Mouse (Mus musculus): Measurements from ENCODE around the gene P2rx2. TPM values are rescaled to one million over a fixed set of nuclear protein-coding genes. Genes with fewer than 3 reads are reported as not detected.

P2rx2 gene
- polyA plus RNA-seq, 1 experiment from 2014 or later, result 2.4 TPM

DNA sequence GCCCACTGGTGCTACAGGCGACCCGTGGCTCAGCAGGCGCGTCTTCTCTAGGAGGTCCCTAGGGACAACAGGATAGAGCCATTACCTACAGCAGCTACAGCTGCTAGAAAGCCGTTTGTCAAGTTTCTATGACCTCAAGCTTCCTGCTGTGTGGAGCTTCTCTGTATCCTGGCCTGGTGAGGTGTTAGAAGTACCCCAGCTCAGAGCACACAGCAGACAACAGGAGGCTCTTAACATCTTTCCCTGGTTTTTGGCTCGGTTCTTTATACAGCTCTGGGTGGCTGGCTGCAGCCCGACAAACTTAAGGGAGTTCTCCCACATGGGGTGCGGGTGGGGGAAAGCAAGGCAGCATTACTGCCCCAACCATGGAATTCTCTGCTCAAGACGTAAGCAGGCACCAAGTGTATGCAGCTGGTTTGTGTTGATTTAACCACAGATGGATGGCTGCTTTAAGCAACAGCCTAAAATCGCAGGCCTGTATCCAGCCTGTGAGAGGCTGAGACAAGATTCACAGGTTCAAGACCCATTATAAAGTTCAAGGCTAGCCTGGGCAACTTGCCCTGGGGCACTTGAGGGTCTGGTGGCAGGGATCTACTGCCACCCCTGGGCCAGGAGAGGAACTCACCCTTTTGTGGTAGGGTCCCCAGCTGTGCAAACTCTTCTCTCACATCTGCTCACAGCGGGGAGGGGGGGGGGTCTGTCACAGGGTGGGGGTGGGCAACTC, 21.0 kb upstream of the P2rx2 start:
- H3K27ac ChIP-seq, result 0 out of 2 replicates have a peak overlapping the region, but pooled peaks have one; percentile 10
- H3K36me3 ChIP-seq, result peaks cover 40% of the 10 kb centered on the region
- H3K9ac ChIP-seq, result peak overlapping the region; percentile 56
- H3K4me1 ChIP-seq, result peaks cover 12% of the 10 kb centered on the region
- WGBS, result 30% methylated on average over 11 of the region's 11 CpGs
- H3K27me3 ChIP-seq (replicated peaks), result peaks cover 6% of the 10 kb centered on the region; the same call in 1 of the 2 replicates
- ATAC-seq (ENCODE audit: low FRiP score, low read depth), result peak; percentile 38
- no peaks in the 10 kb centered on the region for H3K9me3 ChIP-seq
- H3K4me3 ChIP-seq, result peak overlapping the region; percentile 41; the same call in 1 of the 2 replicates
- peak overlapping the region; percentile 85 for H3K4me2 ChIP-seq (replicated peaks)

DNA sequence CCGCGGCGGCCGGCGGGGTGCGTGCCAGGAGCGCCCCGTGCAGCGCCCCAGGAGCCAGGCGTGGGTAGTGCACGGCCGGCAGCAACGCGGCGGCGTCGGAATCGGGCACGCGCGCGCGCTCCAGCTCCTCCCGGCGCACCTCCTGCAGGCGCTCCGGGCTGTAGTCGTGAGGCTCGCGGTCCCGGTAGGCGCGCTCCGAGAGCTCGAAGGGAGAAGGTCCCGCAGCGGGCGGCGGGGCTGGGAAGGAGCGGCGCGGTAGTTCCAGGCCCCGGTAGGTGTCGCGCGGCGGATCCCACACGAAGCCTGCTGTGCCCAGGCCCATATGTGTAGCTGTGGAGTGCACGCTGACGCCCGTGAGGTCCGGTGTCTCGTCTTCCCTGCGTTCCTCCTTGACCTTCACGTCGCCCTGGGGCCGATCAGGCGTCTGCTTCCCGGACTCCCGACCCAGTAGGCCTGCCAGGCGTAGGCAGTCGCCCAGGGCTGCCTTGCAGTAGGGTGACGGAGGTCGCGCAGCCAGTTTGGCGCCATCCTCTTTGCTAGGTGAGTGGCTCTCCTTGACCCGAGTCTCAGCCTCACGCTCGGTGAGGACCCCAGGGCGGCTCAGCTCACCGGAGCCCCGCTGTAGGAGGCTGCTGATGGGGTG, 20.3 kb upstream of the P2rx2 start:
- Histone ChIP-seq H3K4me1 (peaks cover 12% of the 10 kb centered on the region), H3K4me2 (replicated peaks) (peak overlapping the region; percentile 85), H3K9me3 (no peaks in the 10 kb centered on the region), H3K36me3 (peaks cover 34% of the 10 kb centered on the region), H3K4me3 (peak overlapping the region; percentile 41), H3K27ac (0 out of 2 replicates have a peak overlapping the region, but pooled peaks have one; percentile 10), H3K9ac (peak overlapping the region; percentile 56), H3K27me3 (replicated peaks) (peaks cover 6% of the 10 kb centered on the region; the same call in 1 of the 2 replicates)
- peak; percentile 80 for ATAC-seq (ENCODE audit: low FRiP score, low read depth)
- 2% methylated on average over 72 of the region's 72 CpGs for WGBS

DNA sequence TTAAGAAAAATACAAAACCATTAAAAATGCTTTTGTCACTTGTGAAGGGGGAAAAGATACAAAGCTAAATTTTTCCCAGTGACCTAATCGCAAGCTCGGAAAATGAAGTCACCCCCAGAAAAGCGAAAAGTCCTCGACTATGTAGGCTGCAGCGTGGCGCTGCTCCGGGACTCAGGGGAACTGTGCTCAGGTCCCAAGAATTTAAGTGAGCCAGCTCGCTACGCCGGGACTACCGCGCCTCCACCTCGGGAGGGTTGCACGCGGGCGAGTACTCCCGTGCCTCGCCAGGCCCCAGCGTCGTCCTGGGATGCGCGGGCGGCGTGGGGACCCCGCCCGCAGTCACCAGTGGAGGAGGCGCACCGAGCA, 19.8 kb upstream of the P2rx2 start:
- peak overlapping the region; percentile 56 for H3K9ac ChIP-seq
- H3K4me3 ChIP-seq, result peak overlapping the region; percentile 41
- peaks cover 6% of the 10 kb centered on the region; the same call in 1 of the 2 replicates for H3K27me3 ChIP-seq (replicated peaks)
- peaks cover 12% of the 10 kb centered on the region for H3K4me1 ChIP-seq
- peaks cover 30% of the 10 kb centered on the region for H3K36me3 ChIP-seq
- WGBS, result under 1% methylated on average over 28 of the region's 28 CpGs
- no peak for ATAC-seq (ENCODE audit: low FRiP score, low read depth)
- H3K27ac ChIP-seq, result no peak overlapping the region
- no peaks in the 10 kb centered on the region for H3K9me3 ChIP-seq
- peak overlapping the region; percentile 85 for H3K4me2 ChIP-seq (replicated peaks)

GRCm38 (mm10) chr5:110361465-110361864, 18.5 kb upstream of the P2rx2 start:
- Histone ChIP-seq H3K9ac (no peak overlapping the region), H3K27me3 (replicated peaks) (peaks cover 6% of the 10 kb centered on the region; the same call in 1 of the 2 replicates), H3K9me3 (no peaks in the 10 kb centered on the region), H3K4me2 (replicated peaks) (no peak overlapping the region), H3K4me3 (no peak overlapping the region), H3K4me1 (peaks cover 12% of the 10 kb centered on the region), H3K36me3 (peaks cover 20% of the 10 kb centered on the region; the same call in 1 of the 2 replicates), H3K27ac (no peak overlapping the region)
- WGBS, result 87% methylated on average over 6 of the region's 6 CpGs
- no peak for ATAC-seq (ENCODE audit: low FRiP score, low read depth)

DNA sequence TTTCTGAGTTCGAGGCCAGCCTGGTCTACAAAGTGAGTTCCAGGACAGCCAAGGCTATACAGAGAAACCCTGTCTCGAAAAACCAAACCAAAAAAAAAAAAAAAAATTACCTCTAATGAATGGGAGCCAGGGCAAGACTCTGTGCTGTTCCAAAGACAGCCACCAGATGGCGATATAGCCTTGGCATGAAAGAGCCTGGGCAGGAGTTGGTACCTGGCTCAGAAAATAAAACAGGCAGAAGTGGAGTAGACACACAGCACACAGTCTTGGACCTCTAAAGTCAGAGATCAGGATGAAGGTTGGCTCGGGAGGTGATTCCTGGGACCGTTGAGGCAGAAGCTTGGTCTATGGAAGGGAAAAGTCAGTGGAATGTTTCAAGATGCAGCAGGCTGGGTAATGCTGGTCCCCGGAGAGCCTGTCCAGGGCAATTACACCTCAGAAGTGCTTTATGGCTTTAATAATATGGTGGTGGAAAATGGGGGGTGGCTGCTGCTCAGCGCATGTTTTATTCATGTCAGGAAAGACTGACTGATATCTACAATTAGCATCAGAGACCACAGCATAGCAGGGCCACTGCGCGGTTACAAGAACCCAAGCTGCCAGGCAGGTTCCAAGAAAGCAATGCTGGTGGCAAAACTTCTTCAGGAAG, 14.6 kb upstream of the P2rx2 start:
- 0 out of 2 replicates have a peak, but pooled peaks cover 6% of the 10 kb centered on the region for H3K27me3 ChIP-seq (replicated peaks)
- H3K4me2 ChIP-seq (replicated peaks), result no peak overlapping the region
- H3K36me3 ChIP-seq, result peaks cover 6% of the 10 kb centered on the region; the same call in 1 of the 2 replicates
- WGBS, result 27% methylated on average over 9 of the region's 9 CpGs
- ATAC-seq (ENCODE audit: low FRiP score, low read depth), result peak; percentile 53
- no peak overlapping the region for H3K9ac ChIP-seq
- H3K9me3 ChIP-seq, result no peaks in the 10 kb centered on the region
- H3K4me1 ChIP-seq, result no peaks in the 10 kb centered on the region
- H3K4me3 ChIP-seq, result no peak overlapping the region
- no peak overlapping the region for H3K27ac ChIP-seq

GRCm38 (mm10) chr5:110354716-110355115, 11.7 kb upstream of the P2rx2 start:
- 18% methylated on average over 7 of the region's 7 CpGs for WGBS
- H3K4me2 ChIP-seq (replicated peaks), result no peak overlapping the region

DNA sequence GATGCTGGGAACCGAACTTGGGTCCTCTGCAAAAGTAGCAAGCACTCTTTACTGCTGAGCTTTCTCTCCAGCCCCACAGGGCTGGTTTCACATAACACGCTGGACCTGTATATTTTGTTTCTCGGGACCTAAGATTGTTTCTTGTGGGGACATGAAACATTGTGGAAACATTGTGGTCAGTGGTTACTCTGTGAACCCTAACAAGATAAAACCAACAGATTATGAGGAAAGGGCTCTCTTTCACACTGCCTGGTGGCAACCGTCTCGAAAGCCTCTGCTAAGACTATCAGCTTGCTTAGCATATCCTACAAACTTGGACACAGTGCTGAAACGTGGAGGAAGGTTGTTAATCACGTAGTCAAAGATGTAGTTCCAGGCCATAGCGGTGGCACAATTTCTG, 4.0 kb upstream of the P2rx2 start:
- H3K9me3 ChIP-seq, result no peaks in the 10 kb centered on the region
- H3K36me3 ChIP-seq, result no peaks in the 10 kb centered on the region
- WGBS, result 86% methylated on average over 8 of the region's 8 CpGs
- ATAC-seq (ENCODE audit: low FRiP score, low read depth), result no peak
- H3K4me3 ChIP-seq, result no peak overlapping the region
- H3K4me2 ChIP-seq (replicated peaks), result no peak overlapping the region
- peaks cover 21% of the 10 kb centered on the region for H3K27me3 ChIP-seq (replicated peaks)
- peaks cover 10% of the 10 kb centered on the region for H3K4me1 ChIP-seq
- no peak overlapping the region for H3K9ac ChIP-seq
- H3K27ac ChIP-seq, result no peak overlapping the region

More at GRCm38 (mm10) chr5:110354716-110355115, 11.7 kb upstream of the P2rx2 start:
- Histone ChIP-seq H3K4me1 (no peaks in the 10 kb centered on the region), H3K4me3 (no peak overlapping the region), H3K36me3 (no peaks in the 10 kb centered on the region), H3K9me3 (no peaks in the 10 kb centered on the region), H3K27me3 (replicated peaks) (no peaks in the 10 kb centered on the region), H3K9ac (no peak overlapping the region), H3K27ac (no peak overlapping the region)
- no peak for ATAC-seq (ENCODE audit: low FRiP score, low read depth)

DNA sequence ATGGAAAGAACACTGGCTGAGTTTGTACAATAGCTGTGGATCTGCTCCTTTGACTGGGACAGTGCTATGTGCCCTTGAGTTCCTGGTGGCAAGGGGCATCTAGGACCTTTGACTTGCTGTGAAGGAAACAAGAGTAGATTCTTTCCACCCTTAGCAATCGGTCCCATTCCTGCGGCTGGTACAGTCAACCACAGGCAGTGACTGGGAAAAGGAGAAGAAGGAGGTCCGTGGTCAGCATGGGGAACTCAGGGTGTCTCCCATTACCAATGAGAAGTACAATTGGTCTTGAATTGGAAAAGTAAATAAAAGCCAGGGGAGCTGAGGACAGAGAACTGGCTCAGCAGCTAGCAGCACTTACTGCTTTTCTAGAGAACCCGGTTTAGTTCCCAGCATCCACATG, 2.5 kb upstream of the P2rx2 start:
- Histone ChIP-seq H3K27ac (no peak overlapping the region), H3K4me3 (no peak overlapping the region), H3K36me3 (no peaks in the 10 kb centered on the region), H3K4me2 (replicated peaks) (no peak overlapping the region), H3K9ac (no peak overlapping the region), H3K4me1 (peaks cover 10% of the 10 kb centered on the region), H3K9me3 (no peaks in the 10 kb centered on the region), H3K27me3 (replicated peaks) (peaks cover 30% of the 10 kb centered on the region)
- 78% methylated on average over 4 of the region's 4 CpGs for WGBS
- ATAC-seq (ENCODE audit: low FRiP score, low read depth), result no peak

DNA sequence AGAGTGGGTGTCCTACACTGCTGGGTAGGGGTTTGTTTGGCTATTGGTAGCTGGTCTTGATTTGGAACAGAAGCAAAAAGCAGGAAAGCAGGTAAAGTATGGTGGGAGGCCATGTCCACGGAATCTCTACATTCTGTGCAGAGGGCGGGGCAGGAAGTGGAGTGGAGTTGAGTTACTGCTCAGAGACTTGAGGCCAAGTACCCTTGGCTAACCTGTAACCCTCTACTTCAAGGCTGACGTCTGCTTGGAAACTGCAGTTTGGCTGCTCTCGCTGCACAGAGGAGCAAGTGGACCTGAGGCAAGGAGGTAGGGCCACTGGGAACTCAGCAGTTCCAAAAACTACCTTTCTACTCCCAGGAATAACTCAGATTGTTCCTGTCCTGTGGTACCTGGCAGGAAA, 1.5 kb upstream of the P2rx2 start, which contains the start of gene Lrcol1:
Gene Lrcol1, plus strand, starts transcription at position 207 of the 400 bp plus-strand sequence.
- no peak within 1 kb of the TSS for H3K4me3 ChIP-seq
- H3K27me3 ChIP-seq (replicated peaks), result peaks cover 30% of the 10 kb centered on the region
- ATAC-seq (ENCODE audit: low FRiP score, low read depth), result no peak
- WGBS, result 75% methylated on average over 4 of the region's 4 CpGs
- H3K9ac ChIP-seq, result no peak within 1 kb of the TSS
- H3K36me3 ChIP-seq, result no peaks in the 10 kb centered on the region
- H3K4me2 ChIP-seq (replicated peaks), result no peak within 1 kb of the TSS
- peaks cover 10% of the 10 kb centered on the region for H3K4me1 ChIP-seq
- no peak within 1 kb of the TSS for H3K27ac ChIP-seq
- H3K9me3 ChIP-seq, result no peaks in the 10 kb centered on the region

DNA sequence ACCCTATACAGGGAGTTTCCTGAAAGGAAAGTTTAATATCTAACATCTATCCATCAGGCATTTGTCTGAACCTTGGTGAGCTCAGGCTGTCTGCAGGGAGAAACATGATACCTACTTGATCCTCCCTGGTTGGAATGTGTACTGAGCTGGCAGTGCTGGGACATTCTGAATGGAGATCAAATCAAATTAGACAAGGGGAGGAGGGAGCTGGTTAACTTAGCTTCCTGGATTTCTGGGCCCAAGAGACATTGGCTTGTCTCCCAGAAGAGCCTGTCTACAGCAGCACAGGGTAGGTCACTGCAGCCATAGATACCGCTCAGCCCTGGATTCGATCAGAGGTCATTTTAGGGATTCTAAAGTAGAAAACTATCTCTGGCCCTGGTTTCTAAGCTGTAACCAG, 4.2 kb downstream of the P2rx2 start:
- WGBS, result 92% methylated on average over 2 of the region's 2 CpGs
- ATAC-seq (ENCODE audit: low FRiP score, low read depth), result no peak
- Histone ChIP-seq H3K9me3 (no peaks in the 10 kb centered on the region), H3K4me2 (replicated peaks) (no peak overlapping the region), H3K27me3 (replicated peaks) (peaks cover 23% of the 10 kb centered on the region), H3K4me3 (no peak overlapping the region), H3K27ac (no peak overlapping the region), H3K9ac (no peak overlapping the region), H3K36me3 (peaks cover 31% of the 10 kb centered on the region), H3K4me1 (peaks cover 10% of the 10 kb centered on the region)

- no peak overlapping the region for H3K27ac ChIP-seq
- H3K4me3 ChIP-seq, result no peak overlapping the region
- WGBS, result 88% methylated on average over 3 of the region's 3 CpGs
- H3K36me3 ChIP-seq, result peaks cover 63% of the 10 kb centered on the region
- H3K4me2 ChIP-seq (replicated peaks), result no peak overlapping the region
- no peak for ATAC-seq (ENCODE audit: low FRiP score, low read depth)
- no peaks in the 10 kb centered on the region for H3K9me3 ChIP-seq
- H3K27me3 ChIP-seq (replicated peaks), result no peaks in the 10 kb centered on the region
- H3K4me1 ChIP-seq, result no peaks in the 10 kb centered on the region
- H3K9ac ChIP-seq, result no peak overlapping the region
Observed at GRCm38 (mm10) chr5:110330508-110330907, 12.5 kb downstream of the P2rx2 start.

DNA sequence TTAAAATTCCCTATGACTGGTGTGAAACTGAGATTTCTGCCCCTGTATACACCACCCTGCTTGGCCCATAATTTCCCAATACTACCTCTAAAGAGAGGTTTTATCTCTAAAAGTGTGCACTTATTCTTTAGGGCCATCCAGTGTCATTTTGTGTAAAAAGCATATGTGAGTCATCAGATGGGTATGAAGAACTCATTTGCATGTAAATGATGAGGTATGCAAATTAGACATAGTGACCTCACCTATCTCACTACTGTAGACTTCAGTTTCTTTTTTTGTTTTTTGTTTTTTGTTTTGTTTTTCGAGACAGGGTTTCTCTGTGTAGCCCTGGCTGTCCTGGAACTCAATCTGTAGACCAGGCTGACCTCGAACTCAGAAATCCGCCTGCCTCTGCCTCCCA, 29.9 kb downstream of the P2rx2 start:
- H3K36me3 ChIP-seq, result peaks cover 33% of the 10 kb centered on the region

More for the DNA sequence above, 29.9 kb downstream of the P2rx2 start:
- Histone ChIP-seq H3K27ac (no peak overlapping the region), H3K27me3 (replicated peaks) (no peaks in the 10 kb centered on the region), H3K9me3 (no peaks in the 10 kb centered on the region), H3K4me1 (no peaks in the 10 kb centered on the region), H3K9ac (no peak overlapping the region), H3K4me2 (replicated peaks) (no peak overlapping the region), H3K4me3 (no peak overlapping the region)
- 90% methylated on average over 3 of the region's 3 CpGs for WGBS
- no peak for ATAC-seq (ENCODE audit: low FRiP score, low read depth)
